Mouse (Mus musculus) gastrocnemius, postnatal 10 days (tissue): ENCODE data around the gene Fut7. TPM values are rescaled to one million over a fixed set of nuclear protein-coding genes. Genes with fewer than 3 reads are reported as not detected.

Source experiments
- DNase-seq: peaks from one replicate; pipeline ENCODE4 v3.0.0; 2021; ENCODE audit warnings: mixed read lengths
- microRNA-seq, 2 experiments: library from miRNA; unstranded; fragments of <30 nt; microRNA quantifications; one replicate each; pipeline ENCODE4 v1.2.0; 2021
- total RNA-seq, 2 experiments: library from RNA; stranded (reverse); gene quantifications; 2 replicates each; pipeline ENCODE4 v1.2.3; 2021

The Fut7 gene
- total RNA-seq, 2 experiments from 2014 or later: not detected

DNA sequence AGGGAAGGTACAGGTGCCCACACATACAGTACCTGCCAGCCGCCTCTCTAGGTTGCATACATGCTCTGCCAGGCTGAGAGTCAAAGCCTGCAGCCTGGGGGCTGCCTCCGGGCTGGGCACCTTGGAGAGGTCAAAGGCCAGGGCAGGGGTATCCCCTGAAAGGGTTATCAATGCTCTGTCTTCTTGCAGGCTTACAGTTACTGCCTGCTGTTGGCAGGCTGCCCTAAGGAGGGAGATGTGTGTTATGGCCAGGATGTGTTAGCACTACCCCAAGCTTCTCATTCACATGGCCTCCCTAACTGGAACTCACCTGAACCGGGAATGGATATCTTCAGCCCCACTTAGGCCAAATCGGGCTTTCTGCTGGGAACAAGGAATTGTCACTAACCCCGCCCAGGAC lies 37.1 kb downstream of the Fut7 start:
- peak; percentile 38 for DNase-seq

GRCm38 (mm10) chr2:25460551-25461309 lies 37.7 kb downstream of the Fut7 start, which contains the start of gene Paxx:
Paxx (minus strand) TSS chr2:25461094.
- DNase-seq: peak; percentile 82

DNA sequence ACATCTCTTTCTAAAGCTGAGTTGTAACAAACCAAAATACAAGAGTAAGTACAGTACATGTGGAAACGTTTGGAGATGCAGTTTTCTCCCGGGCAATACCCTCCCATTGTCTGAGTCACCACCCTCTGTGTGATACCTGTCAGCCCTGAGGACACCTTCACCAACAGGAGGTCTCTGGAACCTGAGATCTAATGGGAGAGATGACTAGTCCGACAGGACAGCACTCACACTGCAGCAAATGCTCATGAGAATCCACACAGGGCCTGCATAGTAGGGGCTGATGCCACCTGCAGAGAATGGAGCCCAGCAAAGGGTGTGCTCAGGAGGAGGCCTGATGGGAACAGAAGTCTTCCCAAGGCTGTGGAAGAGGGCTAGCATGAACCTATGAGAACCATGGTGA lies 38.3 kb downstream of the Fut7 start:
- no peak for DNase-seq

- DNase-seq: no peak
Measured at GRCm38 (mm10) chr2:25463630-25464029, 40.6 kb downstream of the Fut7 start.

- no peak for DNase-seq
Measured at GRCm38 (mm10) chr2:25465256-25465655, 42.2 kb downstream of the Fut7 start.

DNA sequence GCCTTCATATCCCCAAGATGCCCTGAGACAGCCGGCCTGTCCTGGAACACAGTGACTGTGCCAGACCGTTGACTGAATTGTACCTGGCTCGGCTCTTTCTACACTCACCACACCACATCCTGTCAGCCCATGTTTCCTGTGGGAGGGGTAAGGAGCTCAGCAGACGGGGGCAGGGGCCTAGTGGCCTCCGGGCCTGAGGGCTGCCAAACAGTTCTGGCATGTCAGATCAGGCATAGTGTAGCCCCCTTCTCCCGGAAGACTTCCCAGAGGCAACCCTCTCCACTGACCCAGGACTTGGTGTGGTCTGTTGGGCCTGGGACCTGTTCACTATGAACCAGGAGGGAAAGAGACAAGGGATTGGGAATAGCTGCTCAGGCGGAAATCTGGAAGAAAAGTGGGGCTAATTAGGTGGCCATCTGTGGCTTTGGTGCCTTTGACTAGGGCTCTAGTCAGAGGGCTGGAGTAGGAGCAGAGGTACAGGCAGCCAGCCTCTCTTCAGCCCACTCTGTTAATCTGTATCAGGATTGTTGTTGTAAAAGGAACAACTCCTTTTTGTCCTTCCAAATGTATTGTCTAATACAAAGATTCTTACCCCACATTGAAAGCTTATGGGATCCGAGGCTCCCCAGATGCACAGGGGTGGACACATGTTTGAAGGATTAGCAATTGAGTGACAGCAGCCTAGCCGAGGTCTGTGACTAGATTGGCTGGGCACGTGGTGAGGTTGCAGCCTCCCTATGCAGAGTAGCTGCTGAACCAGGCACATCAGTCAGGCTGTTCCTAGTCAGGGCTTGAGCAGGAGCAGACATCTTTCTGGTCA lies 43.0 kb downstream of the Fut7 start:
- no peak for DNase-seq

- DNase-seq: no peak
Measured at GRCm38 (mm10) chr2:25467606-25468303, 44.7 kb downstream of the Fut7 start.

DNA sequence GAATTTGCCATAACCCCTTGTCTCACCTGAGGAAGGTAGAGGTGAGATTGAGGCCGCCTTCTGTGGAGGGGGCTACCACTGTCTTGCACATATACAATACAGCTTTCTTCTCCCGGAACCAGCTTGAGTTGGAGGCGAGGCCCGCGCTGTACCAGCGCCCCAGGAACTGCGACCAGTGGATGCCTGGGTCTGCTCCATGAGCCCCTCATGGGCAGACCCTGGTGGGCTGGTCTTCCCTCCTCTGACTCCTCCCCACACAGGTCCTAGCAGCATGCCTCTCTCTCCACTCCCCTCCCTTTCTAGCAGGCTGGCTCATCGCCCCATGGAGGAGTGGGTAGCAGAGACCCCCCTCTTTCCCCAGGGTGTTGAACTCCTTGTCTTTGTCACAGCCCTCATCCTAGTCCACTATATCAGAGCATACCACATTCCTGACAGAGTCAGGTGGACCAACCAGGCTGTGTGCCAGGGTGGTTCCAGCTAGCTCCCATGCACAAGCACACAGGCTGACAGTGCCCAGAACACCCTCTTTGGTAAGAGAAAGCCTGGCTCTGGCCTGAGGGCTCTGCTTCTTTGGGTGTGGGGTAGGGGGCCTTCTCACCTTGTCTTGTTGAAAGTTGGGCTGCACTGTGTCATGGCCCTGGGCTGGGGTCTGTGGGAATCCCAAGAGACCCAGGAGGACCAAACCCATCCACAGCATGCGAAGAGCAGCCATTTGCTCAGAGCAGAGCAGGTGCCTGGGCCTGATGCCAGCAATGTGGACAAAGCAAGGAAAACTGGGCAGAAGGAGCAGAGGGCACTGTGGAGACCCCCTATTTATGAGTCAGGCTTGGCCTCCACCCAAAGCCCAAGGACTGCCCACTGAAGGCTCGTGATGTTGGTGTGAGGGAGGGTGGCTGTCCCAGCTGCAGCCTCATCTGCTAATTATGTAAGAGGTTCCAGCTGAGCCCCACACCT lies 46.2 kb downstream of the Fut7 start:
- peak; percentile 48 for DNase-seq

DNA sequence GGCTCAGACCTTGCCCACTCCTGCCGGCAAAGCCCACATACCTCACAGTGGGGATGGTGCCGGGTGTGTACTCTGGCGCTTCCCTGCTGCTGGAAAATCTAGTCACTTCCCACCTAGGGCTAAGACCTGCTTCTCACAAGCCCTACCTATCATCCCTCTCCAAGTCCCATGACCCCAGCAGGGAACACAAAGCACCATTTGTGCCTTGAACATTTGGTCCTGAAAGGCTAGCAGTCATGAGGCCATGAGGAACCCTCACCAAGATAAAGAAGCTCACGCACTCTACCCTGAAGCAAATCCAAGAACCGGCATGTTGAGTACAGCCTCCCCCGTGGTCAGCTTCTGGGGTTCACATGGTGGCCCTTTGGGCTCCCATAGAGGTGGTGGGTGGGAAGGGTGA lies 46.9 kb downstream of the Fut7 start, which contains the start of gene Ptgds:
TSS of gene Ptgds (minus strand) at position 78 of the 400 bp plus-strand sequence.
- no peak for DNase-seq

- DNase-seq: no peak
Measured at GRCm38 (mm10) chr2:25472550-25472949, 49.5 kb downstream of the Fut7 start.

Small RNAs within 50 kb of the gene (microRNA-seq; reads per million reads assigned to microRNA genes)
- gene Mir3087: 0 to 0.25 reads per million in 2 experiments

Other genes starting within 250 kb of the Fut7 start
- 10 to 100 TPM; 14.9 to 17.4 TPM for gene Nrarp, start 242.5 kb upstream of the Fut7 start, total RNA-seq
- 1 to 10 TPM; 1.9 to 2.9 TPM for gene Tor4a, start 226.4 kb upstream of the Fut7 start, total RNA-seq
- 10 to 100 TPM; 31.1 to 40.5 TPM for gene Nelfb, start 211.8 kb upstream of the Fut7 start, total RNA-seq
- gene Stpg3, start 208.6 kb upstream of the Fut7 start, total RNA-seq: not detected
- not detected for gene Fam166a, start 204.5 kb upstream of the Fut7 start, total RNA-seq
- 100 to 1,000 TPM; 470 to 500 TPM for gene Tubb4b, start 198.6 kb upstream of the Fut7 start, total RNA-seq
- gene Slc34a3, start 188.9 kb upstream of the Fut7 start, total RNA-seq: not detected
- gene Rnf224, start 186.5 kb upstream of the Fut7 start, total RNA-seq: not detected
- gene Rnf208, start 181.0 kb upstream of the Fut7 start, total RNA-seq: 1 to 10 TPM; 1.9 to 2.2 TPM
- gene Cysrt1, start 180.8 kb upstream of the Fut7 start, total RNA-seq: not detected
- gene AL732309.1, start 176.4 kb upstream of the Fut7 start, total RNA-seq: 1 to 10 TPM; 1.3 to 1.4 TPM
- gene Tmem203, start 167.8 kb upstream of the Fut7 start, total RNA-seq: 10 to 100 TPM; 14.9 to 16.0 TPM
- 1 to 10 TPM; 4.7 to 6.8 TPM for gene Tprn, start 160.6 kb upstream of the Fut7 start, total RNA-seq
- gene Ssna1, start 150.8 kb upstream of the Fut7 start, total RNA-seq: 10 to 100 TPM; 39.5 to 40.3 TPM
- gene Anapc2, start 150.8 kb upstream of the Fut7 start, total RNA-seq: 10 to 100 TPM; 35.2 to 52.2 TPM
- gene Tmem210, start 135.1 kb upstream of the Fut7 start, total RNA-seq: not detected
- gene Lrrc26, start 133.4 kb upstream of the Fut7 start, total RNA-seq: under 1 TPM in 1 of 2 experiments, not detected in 1; 0.26 TPM
- gene Grin1, start 104.1 kb upstream of the Fut7 start, total RNA-seq: under 1 TPM; 0.47 to 0.63 TPM
- gene Man1b1, start 90.9 kb upstream of the Fut7 start, total RNA-seq: 10 to 100 TPM; 21.0 to 25.2 TPM
- gene Dpp7, start 66.9 kb upstream of the Fut7 start, total RNA-seq: 1 to 10 TPM; 7.9 to 9.5 TPM
- 1 to 10 TPM; 9.0 to 9.8 TPM for gene Uap1l1, start 57.6 kb upstream of the Fut7 start, total RNA-seq
- 1 to 10 TPM; 2.1 to 3.7 TPM for gene Sapcd2, start 50.9 kb upstream of the Fut7 start, total RNA-seq
- 10 to 100 TPM; 29.9 to 30.5 TPM for gene Entpd2, start 27.4 kb upstream of the Fut7 start, total RNA-seq
- gene Npdc1, start 23.9 kb upstream of the Fut7 start, total RNA-seq: 10 to 100 TPM; 25.2 to 37.3 TPM
- gene Abca2, start 5.4 kb downstream of the Fut7 start, total RNA-seq: 10 to 100 TPM; 10.4 to 14.1 TPM
- under 1 TPM in 1 of 2 experiments, not detected in 1; 0.52 TPM for gene Clic3, start 33.6 kb downstream of the Fut7 start, total RNA-seq
- 10 to 100 TPM; 23.5 to 25.2 TPM for gene Paxx, start 37.8 kb downstream of the Fut7 start, total RNA-seq
- gene Ptgds, start 46.8 kb downstream of the Fut7 start, total RNA-seq: 1 to 10 TPM; 1.7 to 9.6 TPM
- not detected for gene Lcn12, start 70.6 kb downstream of the Fut7 start, total RNA-seq
- 10 to 100 TPM; 65.5 to 66.7 TPM for gene Fbxw5, start 77.5 kb downstream of the Fut7 start, total RNA-seq
- 1 to 10 TPM; 1.4 to 2.0 TPM for gene C8g, start 78.5 kb downstream of the Fut7 start, total RNA-seq
- 10 to 100 TPM; 13.3 to 16.4 TPM for gene Traf2, start 123.7 kb downstream of the Fut7 start, total RNA-seq
- 100 to 1,000 TPM; 177 to 185 TPM for gene Edf1, start 134.6 kb downstream of the Fut7 start, total RNA-seq
- 1 to 10 TPM; 2.7 to 4.1 TPM for gene Mamdc4, start 151.6 kb downstream of the Fut7 start, total RNA-seq
- gene Phpt1, start 152.0 kb downstream of the Fut7 start, total RNA-seq: 10 to 100 TPM; 45.8 to 49.0 TPM
- under 1 TPM; 0.14 to 0.38 TPM for gene Ajm1, start 158.5 kb downstream of the Fut7 start, total RNA-seq
- 10 to 100 TPM; 49.6 to 58.7 TPM for gene Rabl6, start 185.3 kb downstream of the Fut7 start, total RNA-seq
- not detected for gene Ccdc183, start 194.4 kb downstream of the Fut7 start, total RNA-seq
- gene Tmem141, start 198.7 kb downstream of the Fut7 start, total RNA-seq: 10 to 100 TPM; 12.2 to 13.9 TPM
- gene Fcna, start 204.8 kb downstream of the Fut7 start, total RNA-seq: 1 to 10 TPM; 5.6 to 6.5 TPM
- 10 to 100 TPM; 27.7 to 36.4 TPM for gene Lcn8, start 229.9 kb downstream of the Fut7 start, total RNA-seq
- not detected for gene Lcn5, start 234.7 kb downstream of the Fut7 start, total RNA-seq